9 mouse cellular contexts compared by ENCODE assay signal in the genomic region with DNA sequence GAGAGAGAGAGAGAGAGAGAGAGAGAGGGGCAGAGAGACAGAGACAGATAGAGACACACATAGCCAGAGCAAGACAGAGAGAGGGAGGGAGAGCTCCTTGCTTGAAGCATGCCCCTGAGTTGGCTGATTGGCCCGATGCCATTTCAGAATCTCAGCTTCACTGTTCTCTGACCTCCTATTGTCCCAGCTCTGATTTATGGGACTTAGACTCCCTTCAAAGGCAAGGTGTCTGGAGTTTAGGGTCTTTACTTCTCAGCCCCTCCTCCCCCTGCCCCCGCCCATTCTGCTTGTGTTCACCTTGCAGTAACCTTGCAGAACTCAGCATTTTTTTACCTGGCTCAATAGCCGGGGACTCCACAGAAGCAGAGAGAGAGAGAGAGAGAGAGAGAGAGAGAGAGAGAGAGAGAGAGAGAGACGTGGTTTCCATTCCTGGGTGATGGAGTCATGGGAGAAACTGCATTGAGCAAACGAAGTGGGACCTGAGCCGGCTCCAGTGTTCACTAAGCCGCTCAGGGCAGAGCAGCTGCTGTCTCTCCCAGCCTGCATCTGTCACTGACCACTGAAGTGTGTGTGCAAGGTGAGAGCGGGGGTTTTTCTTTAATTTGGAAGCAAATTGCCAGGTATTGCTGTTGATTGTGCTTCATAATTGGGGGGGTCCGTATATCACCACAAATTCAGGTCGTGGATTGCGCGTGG.
DNase-seq lines count a peak whose midpoint lies in the region; ATAC-seq lines count a peak whose summit lies in the region.
"Had no signal": no experiment of that assay in that cellular context is flagged by ENCODE, and none has a peak within 500 bp of the region (broad histone marks: within the 10 kb centered on the region; RNA-seq: fewer than 3 reads in every experiment).

No protein-coding gene starts in this region.

- H3K9me3 ChIP-seq in heart, embryonic 15.5 days (replicated peaks) = no peaks in the 10 kb centered on the region
- no peaks in the 10 kb centered on the region for H3K9me3 ChIP-seq in kidney, embryonic 16.5 days (ENCODE audit: low read length)

- no peaks in the 10 kb centered on the region for H3K27me3 ChIP-seq in heart, embryonic 15.5 days
- no peaks in the 10 kb centered on the region for H3K27me3 ChIP-seq in kidney, embryonic 16.5 days (ENCODE audit: insufficient read depth, low read length)

- peak overlapping the region; percentile 79 for H3K27ac ChIP-seq in heart, embryonic 15.5 days
- peak overlapping the region; percentile 93 for H3K27ac ChIP-seq in kidney, embryonic 16.5 days (ENCODE audit: low read length)

- intact Hi-C loops in left cerebral cortex, postnatal 4 days (cut with DNase I) = no loop called here
- intact Hi-C loops in left cerebral cortex, postnatal 14 days (cut with DNase I) = no loop called here

- H3K4me1 ChIP-seq in heart, embryonic 15.5 days (replicated peaks) = peaks cover 21% of the 10 kb centered on the region
- H3K4me1 ChIP-seq in kidney, embryonic 16.5 days (ENCODE audit: insufficient read depth, low read length) = peaks cover 35% of the 10 kb centered on the region

- DNase-seq in left cerebral cortex, postnatal 4 days = peak; percentile 15
- DNase-seq in left cerebral cortex, postnatal 14 days (ENCODE audit: low spot score in 2 of 2) = no peak
- DNase-seq in retina, adult 2 months (ENCODE audit: low read depth, low spot score) = peak; percentile 69
- no peak for DNase-seq in left cerebral cortex, adult 11 months (ENCODE audit: low spot score)

- H3K9ac ChIP-seq in heart, embryonic 15.5 days = peak overlapping the region; percentile 37
- peak overlapping the region; percentile 69 for H3K9ac ChIP-seq in kidney, embryonic 16.5 days (replicated peaks; ENCODE audit: low read length)

- H3K4me2 ChIP-seq in heart, embryonic 15.5 days = peak overlapping the region; percentile 56
- H3K4me2 ChIP-seq in kidney, embryonic 16.5 days (replicated peaks; ENCODE audit: low read depth, low read length) = peak overlapping the region; percentile 47

- peak; percentile 71 for ATAC-seq in heart, embryonic 15.5 days (replicated peaks; ENCODE audit: insufficient number of reproducible peaks, insufficient read depth, low FRiP score, low read depth)
- ATAC-seq in kidney, embryonic 16.5 days (ENCODE audit: low FRiP score, low TSS enrichment) = peak; percentile 87
- no peak for ATAC-seq in frontal cortex, adult (ENCODE audit: low TSS enrichment)
- no peak for ATAC-seq in activated CD4-positive, CD25-positive, alpha-beta regulatory T cell, adult 4 months

- no peaks in the 10 kb centered on the region for H3K36me3 ChIP-seq in heart, embryonic 15.5 days
- no peaks in the 10 kb centered on the region for H3K36me3 ChIP-seq in kidney, embryonic 16.5 days (ENCODE audit: insufficient read depth, low read length)
- H3K36me3 ChIP-seq: G1E had no signal

- WGBS in heart, embryonic 15.5 days = 45% methylated on average over 12 of the region's 12 CpGs
- WGBS in kidney, embryonic 16.5 days = 19% methylated on average over 12 of the region's 12 CpGs

- H3K4me3 ChIP-seq in heart, embryonic 15.5 days = peak overlapping the region; percentile 35
- peak overlapping the region; percentile 43 for H3K4me3 ChIP-seq in kidney, embryonic 16.5 days (ENCODE audit: low read length)

Comparison
In these comparisons a context has a peak if more than half of its experiments do, and no peak if none do; other contexts are left out.
1. DNase-seq: peak in left cerebral cortex, postnatal 4 days (single experiment) and retina, adult 2 months (single experiment); none in left cerebral cortex, postnatal 14 days (0 of 2) and left cerebral cortex, adult 11 months (single experiment).
2. ATAC-seq: peak in heart, embryonic 15.5 days (single experiment) and kidney, embryonic 16.5 days (single experiment); none in frontal cortex, adult (single experiment) and activated CD4-positive, CD25-positive, alpha-beta regulatory T cell, adult 4 months (single experiment).